Mouse (Mus musculus): ENCODE measurements around the gene Syngr3. TPM values are rescaled to one million over a fixed set of nuclear protein-coding genes. Genes with fewer than 3 reads are reported as not detected.

Gene Syngr3
- polyA plus RNA-seq, 3 experiments from 2014 or later, result 0.51 to 5.4 (median 1.7) TPM

- no peak for ATAC-seq
Measured at GRCm38 (mm10) chr17:24644030-24644715, 45.6 kb downstream of the Syngr3 start.

GRCm38 (mm10) chr17:24642791-24643343 is 46.9 kb downstream of the Syngr3 start:
- ATAC-seq, result no peak

GRCm38 (mm10) chr17:24641944-24642343 is 47.8 kb downstream of the Syngr3 start:
- no peak for ATAC-seq

- ATAC-seq, result no peak
Measured at GRCm38 (mm10) chr17:24640581-24640980, 49.2 kb downstream of the Syngr3 start.

GRCm38 (mm10) chr17:24640119-24640518 is 49.6 kb downstream of the Syngr3 start:
- no peak for ATAC-seq

- no peak for ATAC-seq
Measured at GRCm38 (mm10) chr17:24639571-24639988, 50.2 kb downstream of the Syngr3 start.

- no peak for ATAC-seq
Measured at GRCm38 (mm10) chr17:24638840-24639239, 50.9 kb downstream of the Syngr3 start.

- ATAC-seq, result no peak
Measured at GRCm38 (mm10) chr17:24638214-24638613, 51.5 kb downstream of the Syngr3 start.

GRCm38 (mm10) chr17:24636781-24637481 is 52.8 kb downstream of the Syngr3 start:
- ATAC-seq, result no peak

- ATAC-seq, result no peak
Measured at GRCm38 (mm10) chr17:24635694-24636093, 54.1 kb downstream of the Syngr3 start.

Other genes with a start within 250 kb of the Syngr3 start
- gene Dnase1l2, start 246.8 kb downstream of the Syngr3 start, polyA plus RNA-seq (2017; shearing (Covaris generic)), result 1 to 10 TPM; 2.9 to 6.5 (median 4.8) TPM
- 10 to 100 TPM; 22.1 to 49.8 (median 23.6) TPM for gene E4f1, start 219.6 kb downstream of the Syngr3 start, polyA plus RNA-seq (2017; shearing (Covaris generic))
- 1 to 10 TPM; 3.5 to 6.9 (median 4.6) TPM for gene Pgp, start 219.6 kb downstream of the Syngr3 start, polyA plus RNA-seq (2017; shearing (Covaris generic))
- not detected for gene Bricd5, start 216.1 kb downstream of the Syngr3 start, polyA plus RNA-seq (2017; shearing (Covaris generic))
- gene Mlst8, start 210.9 kb downstream of the Syngr3 start, polyA plus RNA-seq (2017; shearing (Covaris generic)), result 10 to 100 TPM; 14.0 to 14.9 (median 14.5) TPM
- under 1 TPM in 2 of 3 experiments, not detected in 1; 0.16 to 0.23 TPM for gene Caskin1, start 201.4 kb downstream of the Syngr3 start, polyA plus RNA-seq (2017; shearing (Covaris generic))
- gene Traf7, start 162.0 kb downstream of the Syngr3 start, polyA plus RNA-seq (2017; shearing (Covaris generic)), result 10 to 100 TPM; 45.5 to 54.2 (median 53.7) TPM
- gene Rab26, start 155.7 kb downstream of the Syngr3 start, polyA plus RNA-seq (2017; shearing (Covaris generic)), result 1 to 10 TPM; 1.1 to 6.5 (median 2.0) TPM
- gene Pkd1, start 140.1 kb downstream of the Syngr3 start, polyA plus RNA-seq (2017; shearing (Covaris generic)), result 10 to 100 TPM in 2 of 3 experiments, 1 to 10 TPM in 1; 9.9 to 32.6 (median 22.6) TPM
- 10 to 100 TPM; 17.0 to 17.7 (median 17.1) TPM for gene Tsc2, start 57.3 kb downstream of the Syngr3 start, polyA plus RNA-seq (2017; shearing (Covaris generic))
- gene Nthl1, start 57.3 kb downstream of the Syngr3 start, polyA plus RNA-seq (2017; shearing (Covaris generic)), result 1 to 10 TPM; 2.0 to 4.8 (median 2.8) TPM
- not detected for gene Slc9a3r2, start 39.6 kb downstream of the Syngr3 start, polyA plus RNA-seq (2017; shearing (Covaris generic))
- not detected for gene Npw, start 31.5 kb downstream of the Syngr3 start, polyA plus RNA-seq (2017; shearing (Covaris generic))
- gene Zfp598, start 20.3 kb downstream of the Syngr3 start, polyA plus RNA-seq (2017; shearing (Covaris generic)), result 1 to 10 TPM; 4.1 to 5.8 (median 5.4) TPM
- 10 to 100 TPM; 10.2 to 18.4 (median 13.1) TPM for gene Gfer, start 6.2 kb upstream of the Syngr3 start, polyA plus RNA-seq (2017; shearing (Covaris generic))
- gene Noxo1, start 6.3 kb upstream of the Syngr3 start, polyA plus RNA-seq (2017; shearing (Covaris generic)), result 1 to 10 TPM; 1.8 to 3.5 (median 2.7) TPM
- gene Tbl3, start 17.7 kb upstream of the Syngr3 start, polyA plus RNA-seq (2017; shearing (Covaris generic)), result 10 to 100 TPM; 29.5 to 55.4 (median 32.2) TPM
- not detected for gene Rnf151, start 28.1 kb upstream of the Syngr3 start, polyA plus RNA-seq (2017; shearing (Covaris generic))
- gene Rps2, start 28.2 kb upstream of the Syngr3 start, polyA plus RNA-seq (2017; shearing (Covaris generic)), result 100 to 1,000 TPM; 452 to 883 (median 453) TPM
- 100 to 1,000 TPM; 234 to 249 (median 238) TPM for gene Ndufb10, start 34.5 kb upstream of the Syngr3 start, polyA plus RNA-seq (2017; shearing (Covaris generic))
- not detected for gene Rpl3l, start 37.9 kb upstream of the Syngr3 start, polyA plus RNA-seq (2017; shearing (Covaris generic))
- gene Msrb1, start 46.7 kb upstream of the Syngr3 start, polyA plus RNA-seq (2017; shearing (Covaris generic)), result 10 to 100 TPM; 27.2 to 34.4 (median 28.6) TPM
- gene Hs3st6, start 63.0 kb upstream of the Syngr3 start, polyA plus RNA-seq (2017; shearing (Covaris generic)), result not detected
- gene Meiob, start 114.3 kb upstream of the Syngr3 start, polyA plus RNA-seq (2017; shearing (Covaris generic)), result not detected
- 10 to 100 TPM; 24.3 to 30.5 (median 25.2) TPM for gene Hagh, start 150.2 kb upstream of the Syngr3 start, polyA plus RNA-seq (2017; shearing (Covaris generic))
- gene Fahd1, start 160.4 kb upstream of the Syngr3 start, polyA plus RNA-seq (2017; shearing (Covaris generic)), result 1 to 10 TPM; 1.4 to 2.3 (median 2.0) TPM
- gene Igfals, start 176.0 kb upstream of the Syngr3 start, polyA plus RNA-seq (2017; shearing (Covaris generic)), result not detected
- 100 to 1,000 TPM in 1 of 3 experiments, 10 to 100 TPM in 2; 75.5 to 104 (median 88.6) TPM for gene Nubp2, start 196.4 kb upstream of the Syngr3 start, polyA plus RNA-seq (2017; shearing (Covaris generic))
- gene Spsb3, start 196.7 kb upstream of the Syngr3 start, polyA plus RNA-seq (2017; shearing (Covaris generic)), result 10 to 100 TPM; 48.5 to 53.2 (median 49.1) TPM
- gene Eme2, start 205.1 kb upstream of the Syngr3 start, polyA plus RNA-seq (2017; shearing (Covaris generic)), result 10 to 100 TPM; 16.4 to 26.2 (median 26.1) TPM
- gene Mrps34, start 205.2 kb upstream of the Syngr3 start, polyA plus RNA-seq (2017; shearing (Covaris generic)), result 10 to 100 TPM; 68.7 to 85.6 (median 71.2) TPM
- gene Nme3, start 206.5 kb upstream of the Syngr3 start, polyA plus RNA-seq (2017; shearing (Covaris generic)), result 10 to 100 TPM; 39.8 to 50.7 (median 45.7) TPM
- 10 to 100 TPM; 22.0 to 47.5 (median 34.9) TPM for gene Mapk8ip3, start 247.0 kb upstream of the Syngr3 start, polyA plus RNA-seq (2017; shearing (Covaris generic))